Mouse (Mus musculus): ENCODE data around the gene Greb1. TPM values are rescaled to one million over a fixed set of nuclear protein-coding genes. Genes with fewer than 3 reads are reported as not detected.

The Greb1 gene
- polyA plus RNA-seq, 1 experiment from 2014 or later = 0.80 TPM

DNA sequence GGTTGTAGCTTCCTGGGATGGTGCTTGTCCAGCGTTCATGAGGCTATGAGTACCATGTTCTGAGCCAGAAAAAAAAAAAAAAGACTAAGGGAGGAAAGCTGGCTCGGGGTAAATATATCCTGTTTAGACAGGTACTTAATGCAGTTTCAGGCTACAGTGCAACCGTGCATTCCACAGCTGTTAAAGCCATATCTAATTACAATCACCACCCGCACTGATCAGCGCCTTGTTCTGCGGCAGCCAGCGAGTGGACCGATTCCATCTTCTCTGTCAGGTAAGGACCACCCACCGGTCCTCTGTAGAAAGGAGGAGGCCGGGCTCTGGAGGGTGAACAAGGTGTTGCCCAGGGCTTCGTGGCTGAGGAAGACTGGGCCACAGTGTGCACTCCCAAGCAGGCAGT, 34.0 kb upstream of the Greb1 start:
- Histone ChIP-seq H3K4me3 (replicated peaks; ENCODE audit: low read length) (no peak overlapping the region), H3K9me3 (replicated peaks; ENCODE audit: control insufficient read depth, low read length) (no peaks in the 10 kb centered on the region; the same call in 1 of the 2 replicates), H3K4me1 (ENCODE audit: control insufficient read depth, insufficient read depth, low read length) (peaks cover 7% of the 10 kb centered on the region; the same call in 1 of the 2 replicates), H3K27ac (ENCODE audit: low read length) (no peak overlapping the region), H3K4me2 (ENCODE audit: low read depth, low read length) (0 out of 2 replicates have a peak overlapping the region, but pooled peaks have one; percentile 9), H3K36me3 (ENCODE audit: control insufficient read depth, insufficient read depth, low read length) (no peaks in the 10 kb centered on the region), H3K27me3 (ENCODE audit: control insufficient read depth, insufficient read depth, low read length) (no peaks in the 10 kb centered on the region), H3K9ac (ENCODE audit: low read length) (no peak overlapping the region)
- ATAC-seq (ENCODE audit: insufficient read depth, low FRiP score) = no peak
- 53% methylated on average over 11 of the region's 11 CpGs for WGBS

- H3K9ac ChIP-seq (ENCODE audit: low read length) = no peak overlapping the region
- H3K27ac ChIP-seq (ENCODE audit: low read length) = no peak overlapping the region
- no peak overlapping the region for H3K4me3 ChIP-seq (replicated peaks; ENCODE audit: low read length)
- H3K9me3 ChIP-seq (replicated peaks; ENCODE audit: control insufficient read depth, low read length) = no peaks in the 10 kb centered on the region
- H3K4me2 ChIP-seq (ENCODE audit: low read depth, low read length) = no peak overlapping the region
- no peaks in the 10 kb centered on the region for H3K27me3 ChIP-seq (ENCODE audit: control insufficient read depth, insufficient read depth, low read length)
- 0 out of 2 replicates have a peak, but pooled peaks cover 3% of the 10 kb centered on the region for H3K36me3 ChIP-seq (ENCODE audit: control insufficient read depth, insufficient read depth, low read length)
- no peak for ATAC-seq (ENCODE audit: insufficient read depth, low FRiP score)
- WGBS = 62% methylated on average over 4 of the region's 4 CpGs
- H3K4me1 ChIP-seq (ENCODE audit: control insufficient read depth, insufficient read depth, low read length) = peaks cover 3% of the 10 kb centered on the region; the same call in 1 of the 2 replicates
These were observed 30.4 kb upstream of the Greb1 start for GRCm38 (mm10) chr12:16831071-16831470.

DNA sequence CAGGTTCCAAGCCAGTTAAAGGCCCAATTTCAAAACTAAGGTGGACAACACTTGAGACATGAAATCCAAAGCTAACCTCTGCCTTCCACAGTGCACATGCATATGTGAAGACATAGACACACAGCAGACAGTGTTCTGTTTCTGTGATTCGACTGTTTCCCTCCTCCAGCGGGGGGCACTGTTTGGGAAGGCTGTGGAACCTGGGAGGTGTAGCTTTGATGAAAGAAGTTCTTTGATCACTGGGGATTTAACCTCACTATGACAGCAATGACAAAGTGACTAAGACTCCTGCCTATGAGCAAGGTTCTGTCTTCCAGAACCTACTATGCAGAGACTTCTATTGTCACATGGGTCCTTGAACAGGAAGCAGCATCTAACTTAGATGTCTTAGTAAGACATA, 29.1 kb upstream of the Greb1 start:
- Histone ChIP-seq H3K4me1 (ENCODE audit: control insufficient read depth, insufficient read depth, low read length) (peaks cover 2% of the 10 kb centered on the region; the same call in 1 of the 2 replicates), H3K27ac (ENCODE audit: low read length) (no peak overlapping the region), H3K36me3 (ENCODE audit: control insufficient read depth, insufficient read depth, low read length) (0 out of 2 replicates have a peak, but pooled peaks cover 3% of the 10 kb centered on the region), H3K9me3 (replicated peaks; ENCODE audit: control insufficient read depth, low read length) (no peaks in the 10 kb centered on the region), H3K27me3 (ENCODE audit: control insufficient read depth, insufficient read depth, low read length) (no peaks in the 10 kb centered on the region), H3K4me2 (ENCODE audit: low read depth, low read length) (no peak overlapping the region), H3K9ac (ENCODE audit: low read length) (no peak overlapping the region), H3K4me3 (replicated peaks; ENCODE audit: low read length) (no peak overlapping the region)
- ATAC-seq (ENCODE audit: insufficient read depth, low FRiP score) = no peak
- 82% methylated on average over 2 of the region's 2 CpGs for WGBS

- Histone ChIP-seq H3K9me3 (replicated peaks; ENCODE audit: control insufficient read depth, low read length) (no peaks in the 10 kb centered on the region), H3K4me2 (ENCODE audit: low read depth, low read length) (no peak overlapping the region), H3K4me1 (ENCODE audit: control insufficient read depth, insufficient read depth, low read length) (no peaks in the 10 kb centered on the region), H3K27ac (ENCODE audit: low read length) (no peak overlapping the region), H3K27me3 (ENCODE audit: control insufficient read depth, insufficient read depth, low read length) (no peaks in the 10 kb centered on the region), H3K9ac (ENCODE audit: low read length) (no peak overlapping the region), H3K4me3 (replicated peaks; ENCODE audit: low read length) (no peak overlapping the region), H3K36me3 (ENCODE audit: control insufficient read depth, insufficient read depth, low read length) (peaks cover 6% of the 10 kb centered on the region; the same call in 1 of the 2 replicates)
- WGBS = 51% methylated on average over 6 of the region's 6 CpGs
- peak; percentile 65; the same call in 1 of the 2 replicates for ATAC-seq (ENCODE audit: insufficient read depth, low FRiP score)
These were observed 27.8 kb upstream of the Greb1 start for GRCm38 (mm10) chr12:16828505-16828904.

GRCm38 (mm10) chr12:16823701-16824100, 23.0 kb upstream of the Greb1 start:
- no peak overlapping the region for H3K9ac ChIP-seq (ENCODE audit: low read length)
- no peaks in the 10 kb centered on the region for H3K9me3 ChIP-seq (replicated peaks; ENCODE audit: control insufficient read depth, low read length)
- no peak for ATAC-seq (ENCODE audit: insufficient read depth, low FRiP score)
- H3K4me1 ChIP-seq (ENCODE audit: control insufficient read depth, insufficient read depth, low read length) = no peaks in the 10 kb centered on the region
- H3K36me3 ChIP-seq (ENCODE audit: control insufficient read depth, insufficient read depth, low read length) = peaks cover 18% of the 10 kb centered on the region
- H3K27me3 ChIP-seq (ENCODE audit: control insufficient read depth, insufficient read depth, low read length) = no peaks in the 10 kb centered on the region
- H3K4me2 ChIP-seq (ENCODE audit: low read depth, low read length) = no peak overlapping the region
- H3K4me3 ChIP-seq (replicated peaks; ENCODE audit: low read length) = no peak overlapping the region
- WGBS = 89% methylated on average over 1 of the region's 1 CpGs
- H3K27ac ChIP-seq (ENCODE audit: low read length) = no peak overlapping the region

GRCm38 (mm10) chr12:16822181-16822734, 21.6 kb upstream of the Greb1 start:
- Histone ChIP-seq H3K27ac (ENCODE audit: low read length) (no peak overlapping the region), H3K4me1 (ENCODE audit: control insufficient read depth, insufficient read depth, low read length) (no peaks in the 10 kb centered on the region), H3K9ac (ENCODE audit: low read length) (no peak overlapping the region), H3K4me2 (ENCODE audit: low read depth, low read length) (no peak overlapping the region), H3K27me3 (ENCODE audit: control insufficient read depth, insufficient read depth, low read length) (no peaks in the 10 kb centered on the region), H3K36me3 (ENCODE audit: control insufficient read depth, insufficient read depth, low read length) (peaks cover 20% of the 10 kb centered on the region), H3K4me3 (replicated peaks; ENCODE audit: low read length) (no peak overlapping the region), H3K9me3 (replicated peaks; ENCODE audit: control insufficient read depth, low read length) (no peaks in the 10 kb centered on the region)
- no peak for ATAC-seq (ENCODE audit: insufficient read depth, low FRiP score)
- 95% methylated on average over 10 of the region's 10 CpGs for WGBS

DNA sequence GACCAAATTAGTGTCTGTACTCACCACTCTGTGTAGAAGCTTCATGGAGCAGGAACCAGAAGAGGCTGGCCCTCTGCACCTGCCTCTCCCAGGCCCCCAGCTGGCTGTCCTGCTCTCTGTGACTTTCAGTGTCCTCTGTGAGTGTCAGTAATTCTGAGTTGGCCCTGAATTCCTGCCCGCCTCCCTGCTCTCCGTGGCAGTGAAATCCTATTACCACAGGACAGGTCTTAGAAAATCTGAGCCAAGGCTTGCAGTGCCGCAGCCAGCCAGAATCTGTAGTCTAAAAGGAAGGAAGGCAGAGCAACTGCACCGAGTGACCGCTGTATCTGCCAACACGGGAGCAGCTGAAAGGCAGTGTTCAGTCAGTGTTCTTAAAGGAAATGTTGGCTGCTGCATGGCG, 20.1 kb upstream of the Greb1 start:
- H3K36me3 ChIP-seq (ENCODE audit: control insufficient read depth, insufficient read depth, low read length) = peaks cover 24% of the 10 kb centered on the region

GRCm38 (mm10) chr12:16818513-16818912, 17.8 kb upstream of the Greb1 start:
- ATAC-seq (ENCODE audit: insufficient read depth, low FRiP score) = no peak

More for the DNA sequence above, 20.1 kb upstream of the Greb1 start:
- H3K9ac ChIP-seq (ENCODE audit: low read length) = no peak overlapping the region
- no peaks in the 10 kb centered on the region for H3K4me1 ChIP-seq (ENCODE audit: control insufficient read depth, insufficient read depth, low read length)
- H3K27ac ChIP-seq (ENCODE audit: low read length) = no peak overlapping the region
- 88% methylated on average over 7 of the region's 7 CpGs for WGBS
- H3K4me3 ChIP-seq (replicated peaks; ENCODE audit: low read length) = no peak overlapping the region
- H3K9me3 ChIP-seq (replicated peaks; ENCODE audit: control insufficient read depth, low read length) = no peaks in the 10 kb centered on the region
- no peaks in the 10 kb centered on the region for H3K27me3 ChIP-seq (ENCODE audit: control insufficient read depth, insufficient read depth, low read length)
- no peak overlapping the region for H3K4me2 ChIP-seq (ENCODE audit: low read depth, low read length)
- no peak for ATAC-seq (ENCODE audit: insufficient read depth, low FRiP score)

DNA sequence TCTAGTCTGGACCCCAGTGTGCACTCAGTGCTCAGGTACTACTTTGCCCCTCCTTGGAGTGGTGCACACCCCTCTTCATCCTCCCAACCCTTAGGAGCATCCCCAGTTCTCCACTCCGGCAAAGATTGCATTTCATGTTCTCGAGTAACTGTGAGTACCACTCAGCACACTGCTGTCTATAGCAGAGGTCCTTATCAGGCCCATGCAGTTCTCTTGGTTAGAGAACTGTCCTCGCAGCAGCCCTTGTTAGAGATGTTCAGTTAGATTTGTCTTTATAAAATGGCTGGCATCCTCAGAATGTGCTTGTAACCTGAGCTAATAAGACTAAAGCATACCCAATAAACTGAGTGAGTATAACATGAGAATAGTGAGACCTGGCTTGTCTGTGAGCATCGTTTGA, 16.5 kb upstream of the Greb1 start:
- 76% methylated on average over 4 of the region's 4 CpGs for WGBS

More at GRCm38 (mm10) chr12:16818513-16818912, 17.8 kb upstream of the Greb1 start:
- H3K4me1 ChIP-seq (ENCODE audit: control insufficient read depth, insufficient read depth, low read length) = no peaks in the 10 kb centered on the region
- H3K27me3 ChIP-seq (ENCODE audit: control insufficient read depth, insufficient read depth, low read length) = no peaks in the 10 kb centered on the region
- H3K4me3 ChIP-seq (replicated peaks; ENCODE audit: low read length) = no peak overlapping the region
- no peaks in the 10 kb centered on the region for H3K9me3 ChIP-seq (replicated peaks; ENCODE audit: control insufficient read depth, low read length)
- H3K4me2 ChIP-seq (ENCODE audit: low read depth, low read length) = no peak overlapping the region
- no peak overlapping the region for H3K27ac ChIP-seq (ENCODE audit: low read length)
- peaks cover 22% of the 10 kb centered on the region for H3K36me3 ChIP-seq (ENCODE audit: control insufficient read depth, insufficient read depth, low read length)
- H3K9ac ChIP-seq (ENCODE audit: low read length) = no peak overlapping the region
- 32% methylated on average over 11 of the region's 11 CpGs for WGBS

More for the DNA sequence above, 16.5 kb upstream of the Greb1 start:
- no peak overlapping the region for H3K9ac ChIP-seq (ENCODE audit: low read length)
- no peak overlapping the region for H3K4me2 ChIP-seq (ENCODE audit: low read depth, low read length)
- peaks cover 5% of the 10 kb centered on the region for H3K4me1 ChIP-seq (ENCODE audit: control insufficient read depth, insufficient read depth, low read length)
- H3K4me3 ChIP-seq (replicated peaks; ENCODE audit: low read length) = no peak overlapping the region
- H3K36me3 ChIP-seq (ENCODE audit: control insufficient read depth, insufficient read depth, low read length) = peaks cover 17% of the 10 kb centered on the region
- H3K27ac ChIP-seq (ENCODE audit: low read length) = no peak overlapping the region
- ATAC-seq (ENCODE audit: insufficient read depth, low FRiP score) = no peak
- no peaks in the 10 kb centered on the region for H3K27me3 ChIP-seq (ENCODE audit: control insufficient read depth, insufficient read depth, low read length)
- no peaks in the 10 kb centered on the region for H3K9me3 ChIP-seq (replicated peaks; ENCODE audit: control insufficient read depth, low read length)

Measured in stomach, embryonic 16.5 days (tissue).